Mouse (Mus musculus) thymus, adult 2 months (tissue): ENCODE data around the gene Serpind1.

Source experiments
- CTCF ChIP-seq: fragments of 200-500 bp; IDR thresholded peaks from 2 replicates; pipeline ENCODE4 v1.5.1; 2012; ENCODE audit warnings: mild to moderate bottlenecking, control low read depth, low read length, moderate library complexity, borderline replicate concordance; ENCODE audit not compliant: control insufficient read depth, poor library complexity, insufficient read depth; ENCODE audit errors: extremely low read depth
- POLR2A ChIP-seq: fragments of 200-500 bp; IDR thresholded peaks from 2 replicates; pipeline ENCODE4 v1.6.1; 2012; ENCODE audit warnings: mild to moderate bottlenecking, low read length, control low read depth, moderate library complexity; ENCODE audit not compliant: control insufficient read depth, poor library complexity, insufficient read depth; ENCODE audit errors: extremely low read depth

- TF ChIP-seq CTCF (no peak), POLR2A (no peak)
Measured at GRCm38 (mm10) chr16:17358787-17359186, 27.6 kb downstream of the Serpind1 start.
